Mouse (Mus musculus) forebrain, embryonic 15.5 days (tissue): Measurements from ENCODE around the gene Mymx. TPM values are rescaled to one million over a fixed set of nuclear protein-coding genes. Genes with fewer than 3 reads are reported as not detected.

ENCODE experiments used
- ATAC-seq: fragments of 200-750 bp; cut with Nextera tagmentation; replicated peaks from 2 replicates; pipeline ENCODE4 v1.8.0; 2017; ENCODE audit warnings: mild to moderate bottlenecking, moderate TSS enrichment, moderate library complexity
- H3K27ac ChIP-seq: fragments of 300-500 bp; sonication (generic); replicated peaks from 2 replicates; pipeline ENCODE4 v1.5.1; 2015; ENCODE audit warnings: mild to moderate bottlenecking, inconsistent platforms
- H3K27me3 ChIP-seq: fragments of 300-500 bp; sonication (generic); 2 replicates; pipeline ENCODE4 v1.6.1; 2015; ENCODE audit warnings: inconsistent platforms
- H3K36me3 ChIP-seq: fragments of 300-500 bp; sonication (generic); 2 replicates; pipeline ENCODE4 v1.6.1; 2015; ENCODE audit warnings: mild to moderate bottlenecking, inconsistent platforms
- H3K4me1 ChIP-seq: fragments of 300-500 bp; sonication (generic); 2 replicates; pipeline ENCODE4 v1.6.1; 2015; ENCODE audit warnings: inconsistent platforms
- H3K4me2 ChIP-seq: fragments of 300-500 bp; sonication (generic); replicated peaks from 2 replicates; pipeline ENCODE4 v1.6.1; 2015; ENCODE audit warnings: mild to moderate bottlenecking, inconsistent platforms
- H3K4me3 ChIP-seq: fragments of 300-500 bp; sonication (generic); 2 replicates; pipeline ENCODE4 v1.5.1; 2015; ENCODE audit warnings: mild to moderate bottlenecking, inconsistent platforms
- H3K9ac ChIP-seq: fragments of 300-500 bp; sonication (generic); replicated peaks from 2 replicates; pipeline ENCODE4 v1.6.1; 2015; ENCODE audit warnings: mild to moderate bottlenecking, inconsistent platforms
- H3K9me3 ChIP-seq: fragments of 300-500 bp; sonication (generic); 2 replicates; pipeline ENCODE4 v1.6.1; 2016; ENCODE audit warnings: inconsistent platforms
- WGBS: fragments of 180-500 bp; shearing (Covaris S2); methylation state at CpG from one replicate; pipeline ENCODE4 v1.1.7; 2015; ENCODE audit warnings: mixed read lengths; 5-methylcytosine and 5-hydroxymethylcytosine counted together
- polyA plus RNA-seq: library from polyadenylated mRNA; unstranded; fragments of >200 nt; fragmentation: Nextera tagmentation; extraction: Ambion mirVana; gene quantifications from 2 replicates; pipeline ENCODE4 v1.2.1, GENCODE M21; 2015

Mymx gene
- polyA plus RNA-seq, 1 experiment from 2014 or later: not detected

DNA sequence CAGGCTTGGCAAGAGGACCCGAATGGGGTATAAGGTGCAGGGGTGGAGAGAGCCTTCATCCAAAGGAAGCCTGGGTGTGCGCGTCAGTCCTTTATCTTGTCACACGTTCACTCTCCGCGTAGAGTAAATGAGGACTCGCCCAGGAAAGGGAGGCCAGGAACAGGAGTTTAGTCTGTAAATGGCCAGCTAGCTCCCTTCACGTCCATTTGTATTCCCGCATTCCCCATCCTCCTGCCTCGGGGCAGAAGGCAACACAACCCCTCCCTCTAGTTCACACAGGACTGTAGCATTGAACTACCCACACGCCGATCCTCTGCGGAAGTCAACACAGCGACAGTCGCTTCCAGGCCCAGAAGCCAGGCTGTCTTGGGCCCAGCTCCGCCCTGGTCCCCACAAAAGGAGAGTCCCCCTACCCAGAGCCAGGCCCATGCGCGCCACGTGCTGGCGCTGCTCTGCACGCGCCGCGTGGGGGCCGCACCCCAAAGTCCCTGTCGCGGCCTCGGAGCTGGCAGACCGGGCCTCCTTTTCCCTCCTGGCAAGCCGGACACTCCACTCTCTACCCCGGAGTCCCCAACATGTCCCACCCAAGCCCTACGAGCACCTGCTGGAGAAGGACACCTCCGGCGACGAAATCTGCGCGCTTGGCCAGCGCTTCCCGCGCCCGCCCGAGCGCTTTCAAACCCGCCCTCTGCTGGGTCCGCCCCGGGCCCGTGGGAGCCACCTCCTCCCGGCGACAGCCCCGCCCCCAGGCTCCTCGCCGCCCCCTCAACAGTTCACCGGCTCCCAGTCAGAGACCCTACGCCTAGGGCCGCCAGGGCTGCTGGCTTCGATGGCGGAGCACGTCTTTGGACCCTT is 6.8 kb downstream of the Mymx start:
- Histone ChIP-seq H3K9ac (peak overlapping the region; percentile 51), H3K4me1 (peaks cover 64% of the 10 kb centered on the region), H3K4me2 (peak overlapping the region; percentile 94), H3K27me3 (peaks cover 6% of the 10 kb centered on the region; the same call in 1 of the 2 replicates), H3K27ac (peak overlapping the region; percentile 71), H3K9me3 (no peaks in the 10 kb centered on the region), H3K4me3 (peak overlapping the region; percentile 55), H3K36me3 (no peaks in the 10 kb centered on the region)
- under 1% methylated on average over 58 of the region's 58 CpGs for WGBS
- ATAC-seq: peak; percentile 83

DNA sequence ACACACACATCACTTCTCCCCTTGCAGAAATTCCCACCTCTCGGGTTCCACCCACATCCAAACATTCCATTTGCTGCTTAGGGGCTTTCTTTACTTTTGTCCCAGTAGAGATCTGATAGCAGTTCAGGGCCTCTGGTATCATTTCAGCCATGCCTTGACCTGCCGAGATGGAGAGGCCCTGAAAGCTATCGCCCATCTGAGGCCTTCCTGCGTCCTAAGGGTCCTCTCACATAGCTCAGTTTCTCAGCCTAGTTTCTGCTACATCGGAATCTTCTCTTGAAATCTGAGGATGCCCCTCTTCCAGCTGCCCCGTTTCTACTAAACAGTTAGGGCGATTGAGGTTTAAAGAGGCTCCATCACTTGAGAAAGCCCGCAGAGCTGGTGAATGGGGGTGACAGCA is 7.7 kb downstream of the Mymx start:
- 50% methylated on average over 8 of the region's 8 CpGs for WGBS
- no peaks in the 10 kb centered on the region for H3K36me3 ChIP-seq
- no peaks in the 10 kb centered on the region for H3K9me3 ChIP-seq
- peak overlapping the region; percentile 94 for H3K4me2 ChIP-seq
- H3K4me3 ChIP-seq: peak overlapping the region; percentile 55
- H3K27me3 ChIP-seq: no peaks in the 10 kb centered on the region
- H3K27ac ChIP-seq: no peak overlapping the region
- peak overlapping the region; percentile 51; the same call in 1 of the 2 replicates for H3K9ac ChIP-seq
- H3K4me1 ChIP-seq: peaks cover 58% of the 10 kb centered on the region
- no peak for ATAC-seq

DNA sequence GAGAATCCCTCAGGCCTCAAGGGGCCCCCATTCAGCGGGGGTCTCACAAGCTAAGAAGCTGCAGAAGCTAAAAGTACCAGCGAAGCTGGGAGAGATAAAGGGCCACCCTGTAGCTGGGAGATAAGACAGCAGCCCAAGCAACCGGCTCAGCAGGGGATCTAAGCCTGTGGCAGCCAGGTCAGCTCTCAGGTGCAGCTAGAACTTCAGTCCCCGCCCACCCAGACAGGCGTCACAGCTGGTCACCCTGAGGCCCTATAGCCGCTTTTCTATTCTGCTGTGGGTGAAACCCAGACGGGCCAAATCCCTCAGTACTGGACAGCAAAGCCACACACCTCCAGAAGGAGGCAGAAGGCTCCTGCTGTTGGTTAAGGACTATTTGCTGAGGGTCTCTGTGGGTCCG is 8.4 kb downstream of the Mymx start:
- peaks cover 53% of the 10 kb centered on the region for H3K4me1 ChIP-seq
- H3K9ac ChIP-seq: no peak overlapping the region
- no peak for ATAC-seq
- no peaks in the 10 kb centered on the region for H3K9me3 ChIP-seq
- no peaks in the 10 kb centered on the region for H3K36me3 ChIP-seq
- H3K27ac ChIP-seq: no peak overlapping the region
- 35% methylated on average over 8 of the region's 8 CpGs for WGBS
- H3K4me2 ChIP-seq: peak overlapping the region; percentile 94; the same call in 1 of the 2 replicates
- H3K27me3 ChIP-seq: no peaks in the 10 kb centered on the region
- no peak overlapping the region for H3K4me3 ChIP-seq

DNA sequence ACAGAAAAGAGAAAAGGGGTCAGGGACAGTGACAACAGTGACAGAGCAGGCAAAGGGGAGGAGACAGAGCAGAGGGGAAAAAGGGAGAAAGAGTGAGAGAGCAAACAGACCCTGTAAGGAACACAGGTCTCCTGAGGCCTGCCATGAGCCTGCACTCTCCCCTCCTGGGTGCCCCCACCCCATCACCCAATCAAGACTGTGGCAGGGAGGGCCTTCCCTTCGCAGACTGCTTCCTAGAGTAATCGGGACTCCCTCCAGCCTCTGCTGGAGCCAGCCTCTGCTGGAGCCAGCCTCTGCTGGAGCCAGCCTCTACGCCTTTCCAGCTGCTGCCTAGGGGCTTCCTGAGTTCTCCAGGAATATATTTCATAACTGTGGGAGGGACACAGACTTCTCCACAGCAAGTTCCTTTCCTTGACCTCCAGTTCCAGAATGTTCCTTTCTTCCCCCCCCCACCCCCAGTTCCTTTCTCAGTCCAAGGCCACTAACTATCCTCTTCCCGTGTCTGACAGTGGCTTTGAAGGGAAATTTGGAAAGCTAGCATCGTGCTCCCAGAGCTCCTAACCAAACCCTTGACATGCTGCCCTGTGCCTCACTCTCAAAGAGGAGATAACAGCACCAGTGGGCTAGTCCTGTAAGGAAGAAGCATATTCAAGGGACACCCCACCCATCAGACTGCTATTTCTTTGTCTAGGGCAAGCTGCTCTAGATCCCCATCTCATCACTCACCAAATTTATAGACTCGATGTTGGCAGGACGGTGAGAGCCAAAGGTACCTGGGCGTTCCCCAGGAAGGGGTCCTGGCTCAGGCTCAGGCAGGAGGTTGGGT is 9.1 kb downstream of the Mymx start:
- H3K4me2 ChIP-seq: peak overlapping the region; percentile 94
- ATAC-seq: no peak
- H3K9ac ChIP-seq: peak overlapping the region; percentile 17; the same call in 1 of the 2 replicates
- no peaks in the 10 kb centered on the region for H3K36me3 ChIP-seq
- H3K4me1 ChIP-seq: peaks cover 52% of the 10 kb centered on the region
- no peaks in the 10 kb centered on the region for H3K9me3 ChIP-seq
- H3K27ac ChIP-seq: 0 out of 2 replicates have a peak overlapping the region, but pooled peaks have one; percentile 12
- H3K27me3 ChIP-seq: no peaks in the 10 kb centered on the region
- 45% methylated on average over 8 of the region's 8 CpGs for WGBS
- no peak overlapping the region for H3K4me3 ChIP-seq

DNA sequence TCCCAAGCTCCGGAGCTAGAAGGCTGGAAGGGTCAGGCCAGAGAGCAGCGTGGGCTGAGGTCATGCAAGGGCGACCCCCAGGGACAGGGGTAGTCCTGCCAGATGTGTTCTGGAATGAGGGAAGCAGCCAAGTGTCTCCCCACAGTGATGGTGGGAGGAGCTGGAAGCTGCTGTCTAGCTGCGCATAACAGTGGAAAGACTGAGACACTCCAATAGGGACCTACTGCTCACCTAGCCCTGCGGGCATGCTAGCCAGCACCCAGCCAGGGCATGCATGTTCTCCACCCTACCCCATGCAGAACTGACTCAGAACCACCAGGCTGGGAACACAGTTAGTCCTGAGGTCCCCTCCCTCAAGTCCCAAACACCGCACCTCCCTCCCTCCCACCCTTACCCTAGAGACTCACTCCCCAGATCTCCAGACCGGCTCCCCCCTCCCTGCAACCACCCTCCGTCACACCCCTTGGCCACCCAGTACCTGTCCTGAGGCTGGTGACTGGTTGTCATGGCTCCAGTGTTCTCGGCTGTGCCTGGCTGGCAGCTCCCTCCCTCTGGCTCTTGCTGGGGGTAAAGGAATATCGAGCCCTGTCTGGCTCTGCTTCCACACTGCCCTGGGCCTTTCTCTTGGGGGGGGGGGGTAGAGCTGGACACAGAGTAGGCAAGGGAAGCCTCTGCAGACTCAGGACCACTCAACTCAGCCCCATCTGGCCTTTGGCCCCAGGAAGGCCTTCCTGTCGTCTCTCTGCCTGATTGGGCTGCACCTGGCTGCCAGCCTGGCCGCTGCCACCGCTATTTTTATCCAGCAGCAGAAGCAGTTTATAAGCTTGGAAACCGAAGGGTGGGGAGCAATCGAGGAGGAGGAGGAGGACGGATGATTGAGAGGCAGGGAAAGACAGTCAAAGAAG is 9.9 kb downstream of the Mymx start:
- 57% methylated on average over 16 of the region's 16 CpGs for WGBS
- 0 out of 2 replicates have a peak overlapping the region, but pooled peaks have one; percentile 12 for H3K27ac ChIP-seq
- no peaks in the 10 kb centered on the region for H3K27me3 ChIP-seq
- no peak overlapping the region for H3K4me3 ChIP-seq
- 0 out of 2 replicates have a peak, but pooled peaks cover 3% of the 10 kb centered on the region for H3K36me3 ChIP-seq
- H3K4me2 ChIP-seq: peak overlapping the region; percentile 17
- H3K9me3 ChIP-seq: no peaks in the 10 kb centered on the region
- ATAC-seq: no peak
- peak overlapping the region; percentile 17; the same call in 1 of the 2 replicates for H3K9ac ChIP-seq
- peaks cover 49% of the 10 kb centered on the region for H3K4me1 ChIP-seq

DNA sequence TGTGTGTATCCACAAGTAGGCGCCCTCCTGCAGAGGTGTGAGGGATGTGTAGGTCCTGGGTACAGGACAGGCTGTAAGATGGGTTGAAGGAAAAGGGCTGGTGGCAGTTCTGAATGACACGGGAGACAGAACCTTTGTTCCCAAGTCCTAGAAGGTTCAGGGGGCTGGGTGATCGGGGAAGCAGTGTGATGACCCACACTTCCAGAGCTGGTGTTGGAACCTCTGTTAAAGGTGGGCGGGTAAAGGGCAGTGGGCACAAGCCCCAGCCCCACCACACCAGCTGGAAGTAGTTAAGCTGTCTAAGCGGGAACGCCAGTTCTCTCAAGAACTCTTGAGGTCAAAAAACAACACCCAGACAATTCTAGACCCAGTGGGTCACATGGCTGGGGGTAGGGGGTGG is 11.5 kb downstream of the Mymx start:
- Histone ChIP-seq H3K4me2 (no peak overlapping the region), H3K9me3 (no peaks in the 10 kb centered on the region), H3K4me3 (no peak overlapping the region), H3K27me3 (no peaks in the 10 kb centered on the region), H3K27ac (no peak overlapping the region), H3K4me1 (peaks cover 33% of the 10 kb centered on the region), H3K36me3 (0 out of 2 replicates have a peak, but pooled peaks cover 10% of the 10 kb centered on the region), H3K9ac (no peak overlapping the region)
- WGBS: 89% methylated on average over 6 of the region's 6 CpGs
- ATAC-seq: no peak

DNA sequence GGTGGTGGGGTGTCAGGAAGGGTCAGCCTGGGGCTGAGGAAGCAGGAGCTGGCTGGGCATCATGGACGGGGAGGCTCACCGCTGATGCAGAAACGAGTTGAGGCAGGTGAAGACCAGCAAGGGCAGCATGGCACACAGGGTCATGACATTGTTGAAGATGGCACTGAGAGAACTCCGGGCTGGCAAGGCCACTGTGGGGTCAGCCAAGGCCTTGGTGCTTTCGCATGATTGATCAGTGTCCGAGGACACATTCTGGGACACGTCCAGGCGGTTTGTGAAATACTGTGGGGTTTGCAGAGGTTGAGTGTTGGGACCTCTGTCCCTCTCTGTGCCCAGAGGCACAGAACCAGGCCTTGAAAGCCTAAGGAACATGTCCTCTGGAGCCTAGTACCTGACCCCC is 12.1 kb downstream of the Mymx start:
- no peak for ATAC-seq
- Histone ChIP-seq H3K4me3 (no peak overlapping the region), H3K9me3 (no peaks in the 10 kb centered on the region), H3K36me3 (0 out of 2 replicates have a peak, but pooled peaks cover 10% of the 10 kb centered on the region), H3K9ac (no peak overlapping the region), H3K27ac (no peak overlapping the region), H3K4me2 (no peak overlapping the region), H3K27me3 (no peaks in the 10 kb centered on the region), H3K4me1 (peaks cover 33% of the 10 kb centered on the region)
- WGBS: 94% methylated on average over 8 of the region's 8 CpGs

DNA sequence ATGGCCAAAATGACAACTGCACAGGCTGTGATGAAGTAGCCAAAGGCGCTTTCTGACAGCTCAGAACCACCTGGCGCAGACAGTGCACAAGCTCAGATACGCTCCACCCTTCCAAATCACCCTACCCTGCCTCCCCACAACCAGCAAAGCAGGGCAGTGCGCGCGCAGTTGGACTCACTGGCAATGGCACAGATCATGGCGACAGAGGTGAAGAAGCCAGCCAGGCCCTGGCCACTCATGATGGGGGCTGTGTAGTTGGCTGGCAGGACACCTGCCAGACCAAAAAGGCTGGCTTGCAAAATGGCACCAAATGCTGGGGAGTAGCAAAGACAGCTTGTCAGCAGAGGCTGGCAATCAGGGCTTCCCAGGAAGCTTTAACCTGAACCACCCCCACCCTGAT is 12.7 kb downstream of the Mymx start:
- no peak overlapping the region for H3K4me2 ChIP-seq
- 0 out of 2 replicates have a peak, but pooled peaks cover 10% of the 10 kb centered on the region for H3K36me3 ChIP-seq
- H3K27ac ChIP-seq: no peak overlapping the region
- no peaks in the 10 kb centered on the region for H3K27me3 ChIP-seq
- H3K9me3 ChIP-seq: no peaks in the 10 kb centered on the region
- H3K9ac ChIP-seq: no peak overlapping the region
- H3K4me3 ChIP-seq: no peak overlapping the region
- no peak for ATAC-seq
- WGBS: 98% methylated on average over 7 of the region's 7 CpGs
- peaks cover 33% of the 10 kb centered on the region for H3K4me1 ChIP-seq

DNA sequence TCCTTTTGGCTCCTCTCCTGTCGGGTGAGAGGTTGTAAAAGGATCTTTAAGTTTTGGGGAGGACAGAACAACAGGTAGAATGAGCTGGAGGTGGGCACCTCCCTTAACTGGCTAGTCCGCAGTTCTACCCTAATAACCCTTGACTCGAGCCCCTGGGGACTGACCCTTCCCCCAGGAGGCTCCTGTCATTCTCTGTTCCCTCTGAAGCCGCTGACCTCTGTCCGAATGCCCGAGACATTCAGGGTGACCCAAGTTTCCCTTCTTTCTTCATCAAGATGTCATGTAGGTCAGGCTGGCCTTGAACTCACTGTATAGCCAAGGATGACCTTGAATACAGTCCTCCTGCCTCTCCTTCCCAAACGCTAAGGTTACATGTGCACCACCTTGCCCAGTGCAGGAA is 13.5 kb downstream of the Mymx start:
- 93% methylated on average over 7 of the region's 7 CpGs for WGBS
- Histone ChIP-seq H3K27me3 (no peaks in the 10 kb centered on the region), H3K4me2 (no peak overlapping the region), H3K9me3 (no peaks in the 10 kb centered on the region), H3K9ac (no peak overlapping the region), H3K4me3 (no peak overlapping the region), H3K36me3 (0 out of 2 replicates have a peak, but pooled peaks cover 10% of the 10 kb centered on the region), H3K4me1 (peaks cover 24% of the 10 kb centered on the region), H3K27ac (no peak overlapping the region)
- ATAC-seq: no peak

DNA sequence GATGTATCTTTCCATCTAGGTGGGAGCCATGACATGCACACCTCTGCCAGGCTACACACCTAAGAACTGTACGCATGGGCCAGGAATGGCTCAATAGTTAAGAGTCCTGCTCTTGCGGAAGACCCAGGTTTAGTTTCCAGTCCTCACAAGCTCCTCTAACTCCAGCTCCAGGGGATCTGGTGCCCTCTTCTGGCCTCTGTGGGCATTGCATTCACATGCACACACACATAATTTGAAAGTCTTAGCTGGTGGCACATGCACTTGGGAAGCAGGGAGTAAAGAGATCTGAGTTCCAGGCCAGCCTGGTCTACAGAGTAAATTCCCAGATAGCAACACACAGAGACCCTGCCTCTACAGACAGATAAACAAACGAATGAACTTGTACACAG is 15.5 kb downstream of the Mymx start:
- Histone ChIP-seq H3K4me2 (no peak overlapping the region), H3K27me3 (no peaks in the 10 kb centered on the region), H3K36me3 (0 out of 2 replicates have a peak, but pooled peaks cover 10% of the 10 kb centered on the region), H3K9me3 (no peaks in the 10 kb centered on the region), H3K9ac (no peak overlapping the region), H3K4me3 (no peak overlapping the region), H3K4me1 (peaks cover 12% of the 10 kb centered on the region), H3K27ac (no peak overlapping the region)
- 89% methylated on average over 3 of the region's 3 CpGs for WGBS
- ATAC-seq: no peak

DNA sequence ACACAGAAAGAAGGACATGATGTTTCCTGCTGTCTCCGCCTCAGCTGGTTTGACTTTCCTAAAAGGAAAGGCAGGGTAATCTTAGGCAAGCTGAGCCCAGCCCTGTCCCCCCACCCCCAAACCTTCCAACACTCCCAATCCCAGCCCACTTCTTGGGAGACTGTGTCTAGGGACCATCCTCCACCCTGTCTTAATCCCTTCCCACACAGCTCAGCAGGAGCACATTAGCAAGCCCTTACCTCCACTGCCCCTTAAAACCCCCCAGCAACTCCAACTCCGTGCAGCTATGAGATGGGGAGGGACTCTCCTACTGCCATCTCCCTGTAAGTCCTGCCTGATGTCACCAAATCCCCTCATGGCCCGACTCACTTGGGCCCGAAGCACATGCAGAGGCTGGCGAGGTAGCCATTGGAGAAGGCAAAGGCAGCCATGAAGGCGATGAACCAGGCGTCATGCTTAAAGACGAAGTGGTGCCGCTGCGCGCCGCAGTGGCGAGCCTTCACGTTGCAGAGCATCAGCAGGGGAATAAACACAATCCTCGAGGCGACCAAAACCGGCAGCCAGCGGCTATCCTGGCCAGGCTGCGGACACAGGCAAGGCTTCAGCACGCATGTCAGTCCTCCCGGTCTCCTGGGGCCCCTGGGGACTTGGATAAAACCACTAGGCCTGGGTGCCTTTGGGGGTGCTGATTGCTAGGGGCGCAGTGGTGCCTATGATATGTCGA is 16.0 kb downstream of the Mymx start:
- no peaks in the 10 kb centered on the region for H3K9me3 ChIP-seq
- no peak overlapping the region for H3K9ac ChIP-seq
- H3K27ac ChIP-seq: no peak overlapping the region
- H3K4me1 ChIP-seq: peaks cover 12% of the 10 kb centered on the region
- no peaks in the 10 kb centered on the region for H3K27me3 ChIP-seq
- H3K4me3 ChIP-seq: no peak overlapping the region
- WGBS: 63% methylated on average over 23 of the region's 23 CpGs
- ATAC-seq: no peak
- 0 out of 2 replicates have a peak, but pooled peaks cover 10% of the 10 kb centered on the region for H3K36me3 ChIP-seq
- no peak overlapping the region for H3K4me2 ChIP-seq
